Mouse (Mus musculus) hindlimb bud, embryonic 11.5 days (tissue): ENCODE data around the gene Pum1.
A peak's percentile ranks its signal among the peaks of the same experiment; 100 is the strongest.

Source experiments
- DNase-seq: peaks from one replicate; pipeline ENCODE4 v3.0.0-alpha.2; 2012; ENCODE audit warnings: low read depth, low spot score; ENCODE audit errors: extremely low spot score

Gene Pum1

DNA sequence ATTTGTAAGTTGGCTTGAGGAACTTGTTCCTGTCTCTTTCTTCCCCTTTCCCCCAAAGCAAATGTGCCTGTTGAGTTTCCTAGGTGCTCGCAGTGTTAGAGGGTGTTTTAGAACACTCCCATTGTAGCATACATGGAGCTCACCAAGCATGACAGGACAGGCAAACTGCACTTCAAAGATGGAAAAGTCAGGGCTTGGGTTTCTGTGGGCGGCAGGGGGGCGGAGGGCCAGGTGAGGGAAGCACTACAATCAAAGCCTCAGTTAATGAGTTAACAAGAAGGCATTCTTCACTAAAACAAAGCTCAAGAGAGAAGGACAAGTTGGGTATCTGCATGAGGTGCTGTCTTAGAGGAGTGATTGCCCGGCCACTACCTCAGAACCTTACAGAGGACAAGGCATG is 56.2 kb downstream of the Pum1 start:
- no peak for DNase-seq

DNA sequence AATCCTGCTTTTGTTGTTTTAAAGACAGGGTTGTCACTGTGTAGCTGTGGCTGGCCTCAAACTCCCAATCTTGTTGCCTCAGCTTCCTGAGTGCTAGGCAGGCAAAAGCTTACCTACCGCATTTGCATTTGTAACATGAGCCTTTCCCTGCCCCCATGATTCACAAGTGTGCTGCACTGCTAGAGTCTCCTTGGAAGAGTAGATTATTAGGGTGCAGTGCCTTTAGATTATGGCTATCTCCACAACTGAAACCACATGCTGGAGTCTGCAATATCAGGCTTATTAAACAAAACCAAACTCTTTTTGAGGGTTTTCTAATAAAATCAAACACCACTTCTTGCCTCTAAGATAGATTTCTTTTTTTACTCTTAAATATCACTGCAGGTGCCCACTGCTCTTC is 59.5 kb downstream of the Pum1 start:
- no peak for DNase-seq

DNA sequence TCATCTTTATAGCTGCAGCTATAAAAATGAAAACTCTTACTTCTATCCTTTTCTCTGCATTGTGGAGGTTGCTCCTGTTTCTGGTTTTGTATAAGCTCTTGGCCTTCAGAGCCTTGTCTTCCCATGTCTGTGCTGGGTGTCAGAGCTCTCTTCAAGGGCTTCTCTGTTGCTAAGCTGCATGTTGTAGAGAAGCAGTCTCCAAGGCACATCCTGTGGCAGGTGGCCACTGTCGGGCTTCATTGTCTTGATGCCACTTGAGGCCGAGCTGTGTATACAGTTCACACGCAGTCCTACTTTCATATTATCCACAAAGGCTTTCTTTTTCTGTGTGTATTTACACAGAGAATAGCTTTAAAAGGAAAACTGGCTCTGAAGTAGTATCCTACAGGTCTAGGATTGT is 63.0 kb downstream of the Pum1 start:
- DNase-seq, result no peak

DNA sequence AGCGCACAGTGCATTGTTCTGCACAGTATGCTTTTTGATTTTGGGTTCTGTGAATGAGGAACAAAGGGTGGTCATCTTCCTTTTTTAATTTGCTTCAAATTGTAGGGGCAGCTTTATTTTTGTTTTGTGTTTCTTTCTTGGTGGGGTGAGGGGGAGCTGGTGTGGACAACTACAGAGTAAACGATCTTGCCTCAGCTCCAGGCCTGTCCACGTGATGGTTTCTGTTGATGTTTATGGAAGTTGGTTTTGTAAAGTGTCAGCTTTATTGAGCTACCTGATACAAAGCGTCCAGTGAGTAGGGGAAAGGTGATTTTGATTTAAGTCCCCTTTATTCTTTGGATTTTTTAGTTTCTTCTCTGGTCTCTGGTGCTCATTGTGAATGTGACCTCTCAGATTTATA is 72.8 kb downstream of the Pum1 start:
- DNase-seq, result no peak

DNA sequence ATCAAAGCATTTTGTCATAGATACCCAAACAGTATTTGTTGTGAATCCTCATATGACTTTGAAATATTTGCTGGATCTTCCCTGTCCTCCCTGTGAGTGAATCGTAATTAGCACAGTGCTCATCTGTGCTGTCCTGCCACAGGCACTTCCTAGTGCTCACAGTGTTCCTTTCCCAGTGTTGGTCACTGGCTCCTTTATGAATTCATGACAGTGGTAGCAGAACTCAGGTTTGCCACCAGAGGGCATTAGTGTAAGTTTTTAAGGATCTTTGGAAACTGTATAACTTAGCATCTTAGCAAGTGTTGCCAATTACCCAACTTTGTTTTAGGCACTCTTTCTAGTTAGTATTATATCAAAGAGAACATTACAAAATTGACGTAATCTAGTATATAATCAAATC is 75.4 kb downstream of the Pum1 start:
- peak; percentile 16 for DNase-seq

DNA sequence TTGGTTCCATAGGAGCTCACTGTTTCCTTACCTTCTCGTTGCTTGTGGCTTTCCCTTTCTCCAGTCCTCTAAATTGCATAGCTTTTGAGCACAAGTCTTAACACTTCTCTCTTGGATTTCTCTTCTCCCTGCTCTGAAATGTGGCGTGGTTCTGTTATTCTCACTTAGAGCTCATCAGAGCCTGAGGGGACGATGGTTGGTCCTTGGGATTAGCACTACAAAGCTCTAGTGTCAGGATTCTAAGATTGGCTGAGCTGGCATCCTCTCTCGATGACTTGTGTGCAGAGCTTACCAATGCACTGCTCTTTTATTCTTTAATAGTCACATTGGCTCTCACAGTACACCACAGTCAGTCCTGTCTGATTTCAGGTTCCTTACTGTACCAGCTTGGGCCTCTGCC is 80.9 kb downstream of the Pum1 start:
- no peak for DNase-seq

DNA sequence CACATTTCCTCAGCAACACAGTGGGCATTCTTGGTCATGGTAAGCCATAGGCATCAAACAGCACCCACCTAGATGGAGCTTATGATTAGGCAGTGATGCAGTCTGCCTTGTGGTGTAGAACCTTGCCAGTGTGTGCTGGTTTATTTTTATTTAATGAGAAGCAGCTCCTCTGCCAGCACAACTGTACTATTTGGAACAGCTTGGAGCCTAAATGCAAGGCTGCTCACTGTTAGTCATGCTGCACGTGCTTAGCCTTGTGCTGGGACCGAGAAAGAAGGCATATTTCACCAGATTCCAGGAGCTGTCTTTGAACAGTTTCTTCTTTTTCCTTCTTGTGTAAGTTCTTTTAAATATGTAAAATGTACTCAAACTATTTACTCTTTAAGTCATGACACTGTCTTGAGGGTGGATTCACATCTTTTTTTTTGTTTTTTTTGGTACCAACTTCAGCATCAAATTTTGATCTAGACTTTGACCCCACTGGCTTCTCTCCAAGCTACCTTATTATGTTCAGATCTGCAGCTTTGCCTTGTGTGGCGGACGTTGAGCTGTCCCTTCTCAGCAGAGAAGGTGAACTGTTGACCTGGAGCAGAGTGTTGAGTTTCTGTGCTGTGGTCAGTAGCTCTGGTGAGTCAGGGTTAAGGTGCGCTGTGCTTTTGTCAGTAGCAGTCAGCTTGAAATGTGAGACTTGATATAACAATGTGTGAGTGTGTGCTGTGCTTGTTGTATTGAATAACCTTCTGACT is 82.6 kb downstream of the Pum1 start:
- DNase-seq, result no peak

DNA sequence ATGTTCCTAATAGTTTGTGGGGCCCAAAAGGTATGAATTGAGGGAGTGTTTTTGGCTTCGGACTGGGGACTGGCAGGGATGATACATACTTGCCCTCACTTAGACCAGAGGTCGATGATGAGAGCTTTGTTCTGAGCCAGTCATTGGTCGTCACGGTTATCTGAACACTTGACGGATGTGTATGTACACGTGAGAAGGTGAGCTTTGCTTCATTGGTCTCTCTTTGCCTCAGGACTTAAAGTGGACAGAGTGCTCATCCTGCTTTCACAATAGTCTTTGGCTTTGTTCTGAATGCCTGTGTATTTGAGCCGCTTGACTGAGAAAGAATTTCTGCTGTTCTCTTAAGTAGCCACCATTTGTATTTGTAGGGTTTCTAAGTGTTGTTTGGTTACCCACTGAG is 86.4 kb downstream of the Pum1 start:
- DNase-seq, result no peak

DNA sequence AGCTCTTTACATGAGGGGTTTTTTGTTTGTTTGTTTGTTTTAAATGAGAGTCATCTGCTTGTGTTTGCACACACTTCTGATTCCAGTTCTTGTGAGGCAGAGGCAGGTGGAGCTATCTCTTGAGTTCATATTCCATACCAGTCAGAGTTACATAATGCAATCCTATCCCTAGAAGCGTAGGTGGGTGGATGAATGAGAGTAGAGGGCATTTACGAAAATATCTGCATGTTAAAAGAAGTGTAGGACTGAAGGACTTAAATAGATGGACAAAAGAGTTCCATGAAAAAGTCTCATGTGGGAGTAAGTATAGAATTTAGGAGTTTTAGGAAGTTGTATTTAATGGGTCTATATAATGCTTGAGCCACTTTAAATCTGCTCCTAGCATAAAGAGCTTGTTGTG is 88.8 kb downstream of the Pum1 start:
- no peak for DNase-seq

DNA sequence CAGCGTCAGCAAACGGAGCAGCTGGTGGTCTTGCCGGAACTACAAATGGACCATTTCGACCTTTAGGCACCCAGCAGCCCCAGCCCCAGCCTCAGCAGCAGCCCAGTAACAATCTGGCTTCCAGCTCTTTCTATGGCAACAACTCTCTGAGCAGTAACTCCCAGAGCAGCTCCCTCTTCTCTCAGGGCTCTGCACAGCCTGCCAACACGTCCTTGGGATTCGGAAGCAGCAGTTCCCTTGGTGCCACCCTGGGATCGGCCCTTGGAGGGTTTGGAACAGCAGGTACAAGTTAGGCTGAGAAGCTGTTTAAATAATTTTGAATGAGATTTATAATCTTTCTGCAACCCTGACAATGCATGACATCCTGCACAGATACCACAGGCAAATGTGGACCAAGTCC is 89.5 kb downstream of the Pum1 start:
- DNase-seq, result no peak

DNA sequence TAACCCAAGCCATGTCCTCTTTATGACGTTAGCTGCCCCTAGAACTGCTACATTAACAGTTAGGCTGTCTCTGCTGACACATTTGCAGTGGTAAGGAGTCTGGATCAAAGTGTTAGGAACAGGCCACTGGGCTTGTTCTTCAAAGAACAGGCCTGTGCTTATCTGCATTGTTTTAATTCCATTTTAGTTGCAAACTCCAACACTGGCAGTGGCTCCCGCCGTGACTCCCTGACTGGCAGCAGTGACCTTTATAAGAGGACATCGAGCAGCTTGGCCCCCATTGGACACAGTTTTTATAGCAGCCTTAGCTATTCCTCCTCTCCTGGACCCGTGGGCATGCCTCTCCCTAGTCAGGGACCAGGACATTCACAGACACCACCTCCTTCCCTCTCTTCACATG is 90.6 kb downstream of the Pum1 start:
- no peak for DNase-seq

DNA sequence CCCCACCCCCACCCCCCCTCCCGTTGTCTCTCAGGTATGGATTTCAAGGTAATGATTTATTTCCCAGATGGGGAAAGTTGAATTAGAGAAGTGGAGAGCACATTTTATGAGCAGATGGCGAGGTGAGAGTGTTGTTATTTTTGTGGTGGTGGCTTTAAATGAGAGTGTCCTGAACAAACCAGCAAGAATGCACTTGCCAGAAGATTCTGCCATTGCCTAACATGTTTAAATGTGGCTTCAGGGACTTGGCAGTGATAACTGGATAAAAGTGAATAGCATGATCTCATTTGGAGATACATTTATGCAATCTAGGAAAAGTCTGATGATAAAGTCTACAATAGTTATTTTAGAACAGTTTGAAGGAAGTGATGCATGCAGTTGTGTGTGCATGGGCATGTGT is 91.7 kb downstream of the Pum1 start:
- DNase-seq, result no peak

DNA sequence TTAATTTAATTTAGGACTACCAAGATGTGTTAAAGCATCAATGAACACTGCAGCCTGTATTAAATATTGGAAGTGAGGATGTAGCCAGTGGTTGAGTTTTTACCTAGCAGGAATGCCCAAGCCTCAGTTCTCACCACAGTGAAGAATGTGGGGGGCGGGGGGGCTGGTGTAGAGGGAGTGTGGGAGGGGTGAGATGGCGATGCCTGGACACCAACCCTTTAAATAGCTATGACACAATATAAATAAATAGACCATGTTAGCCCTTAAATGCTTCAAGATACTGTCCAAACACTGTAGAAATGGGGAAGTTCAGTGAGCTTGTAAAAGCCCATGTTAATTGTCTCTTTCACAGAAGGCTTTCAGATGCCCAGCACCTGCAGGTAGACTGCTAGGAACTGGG is 96.8 kb downstream of the Pum1 start:
- DNase-seq, result no peak

DNA sequence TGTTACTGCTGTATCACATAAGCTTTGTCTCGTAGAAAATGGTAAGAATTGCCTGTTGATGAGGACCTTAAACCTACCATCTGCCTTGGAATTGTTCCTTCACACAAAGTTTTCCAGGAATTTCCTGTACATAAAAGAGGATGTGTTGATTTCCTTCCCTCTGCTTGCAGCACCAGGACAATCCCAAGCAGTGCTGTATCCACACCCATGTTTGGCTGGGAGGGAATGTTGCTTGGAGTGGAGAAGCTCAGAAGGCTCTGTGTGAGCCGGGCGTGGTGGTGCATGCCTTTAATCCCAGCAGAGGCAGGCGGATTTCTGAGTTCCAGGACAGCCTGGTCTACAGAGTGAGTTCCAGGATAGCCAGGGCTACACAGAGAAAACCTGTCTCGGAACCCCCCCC is 98.7 kb downstream of the Pum1 start:
- no peak for DNase-seq

DNA sequence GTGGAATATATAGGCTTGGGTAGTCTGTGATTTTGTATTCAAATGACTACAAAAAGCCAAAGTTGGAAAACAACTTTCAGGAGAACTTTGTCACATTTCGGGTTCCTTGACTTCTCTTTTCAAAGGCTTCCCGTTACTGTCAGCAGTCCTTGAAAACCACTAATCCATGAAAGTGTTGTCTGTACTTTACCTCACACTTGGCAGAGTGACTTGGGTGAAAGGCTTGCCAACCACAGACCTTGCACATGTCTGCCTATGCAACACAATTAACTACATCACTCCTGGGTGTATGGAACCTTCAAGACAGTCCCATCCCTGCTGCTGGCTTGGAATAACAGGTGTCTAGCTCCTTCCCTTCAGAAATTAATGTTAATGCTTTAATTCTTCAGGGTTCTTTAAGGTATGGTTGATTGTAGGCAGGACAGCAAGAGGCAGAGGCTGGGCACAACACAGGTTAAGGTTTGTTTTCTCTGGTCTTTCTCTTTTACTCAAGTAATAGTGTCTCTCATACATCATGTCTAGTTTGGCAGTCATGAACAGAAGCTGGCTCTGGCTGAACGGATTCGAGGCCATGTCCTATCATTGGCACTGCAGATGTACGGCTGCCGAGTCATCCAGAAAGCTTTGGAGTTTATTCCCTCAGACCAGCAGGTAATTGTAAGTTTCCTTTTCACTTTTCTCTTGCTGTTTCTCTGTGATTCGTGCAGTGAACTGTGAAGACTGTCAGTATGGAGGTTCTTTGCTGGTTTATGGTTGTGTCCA is 102.5 kb downstream of the Pum1 start:
- no peak for DNase-seq

DNA sequence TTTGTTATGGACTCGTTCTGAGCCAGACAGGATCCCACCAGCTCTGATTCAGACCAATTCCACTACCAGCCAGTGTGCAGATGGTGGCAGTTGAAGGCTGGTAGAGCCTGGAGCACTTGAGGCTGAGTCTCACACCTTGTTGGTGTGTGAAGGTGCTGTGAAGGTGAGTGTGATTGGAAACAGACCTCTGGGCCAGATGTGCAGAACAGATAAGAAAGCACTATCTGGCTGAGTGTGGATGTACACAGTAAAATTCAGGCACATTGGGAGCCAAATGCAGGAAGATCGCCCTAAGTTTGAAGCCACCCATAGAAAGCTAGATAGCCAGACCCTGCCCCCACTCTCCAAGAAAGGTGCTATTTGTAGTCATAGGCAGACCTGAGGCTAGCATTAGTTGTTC is 103.3 kb downstream of the Pum1 start:
- DNase-seq, result no peak

DNA sequence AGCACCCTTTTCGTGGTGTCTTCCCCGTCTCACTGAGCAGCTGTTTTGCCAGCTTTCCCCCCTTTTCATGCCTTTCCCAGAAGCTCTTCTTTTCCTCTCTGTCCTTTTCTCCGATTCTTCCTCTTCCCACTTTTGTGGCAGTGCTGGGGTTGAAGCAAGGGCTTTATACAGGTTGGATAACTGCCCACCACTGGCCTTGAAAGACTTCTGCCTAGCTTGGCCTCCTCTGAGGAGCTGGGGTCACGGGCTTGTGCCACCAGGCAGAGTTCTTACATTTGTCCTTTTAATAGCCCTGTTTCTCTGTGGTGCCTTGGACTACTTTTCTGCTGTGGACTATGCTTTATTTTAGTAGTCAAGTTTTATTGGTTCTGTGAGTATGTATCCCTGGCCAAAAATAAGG is 103.8 kb downstream of the Pum1 start:
- no peak for DNase-seq

DNA sequence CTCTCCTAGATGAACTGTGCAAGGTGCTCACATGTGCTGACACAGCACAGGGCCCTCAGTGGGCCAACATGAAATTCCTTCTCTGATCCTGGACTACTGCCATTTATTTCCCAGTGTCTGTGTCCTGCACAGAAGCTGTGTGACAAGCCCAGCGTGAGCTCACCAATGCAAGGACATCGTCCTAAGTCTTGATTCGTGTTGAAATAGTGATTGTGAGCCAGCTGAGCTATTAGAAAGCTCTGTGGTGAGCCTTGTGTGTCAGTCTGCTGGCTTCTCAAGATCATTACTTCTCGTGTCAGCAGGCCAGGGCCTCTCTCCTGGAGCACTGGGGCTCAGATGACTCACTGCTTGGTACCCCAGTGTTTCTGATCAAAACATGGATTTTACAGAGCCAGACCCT is 110.8 kb downstream of the Pum1 start:
- no peak for DNase-seq

DNA sequence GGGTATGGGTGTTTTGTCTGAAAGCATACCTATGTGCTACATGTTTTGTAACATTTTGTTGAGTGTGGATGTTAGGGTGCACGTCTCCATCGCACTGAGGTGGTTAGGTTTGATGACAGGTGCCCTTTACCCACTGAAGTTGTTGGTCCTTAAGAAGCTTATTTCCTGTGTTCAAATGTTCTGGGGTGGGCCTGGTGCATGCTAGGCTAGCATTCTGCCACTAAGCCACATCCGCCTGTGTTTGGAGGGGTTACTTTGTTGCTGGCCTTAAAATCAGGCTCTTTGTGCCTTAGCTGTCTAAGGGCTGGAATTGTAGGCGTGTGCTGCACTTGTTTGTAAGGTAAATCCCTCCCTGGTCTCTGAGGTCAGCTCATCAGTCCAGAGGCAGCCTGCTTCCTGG is 111.7 kb downstream of the Pum1 start:
- DNase-seq, result no peak

DNA sequence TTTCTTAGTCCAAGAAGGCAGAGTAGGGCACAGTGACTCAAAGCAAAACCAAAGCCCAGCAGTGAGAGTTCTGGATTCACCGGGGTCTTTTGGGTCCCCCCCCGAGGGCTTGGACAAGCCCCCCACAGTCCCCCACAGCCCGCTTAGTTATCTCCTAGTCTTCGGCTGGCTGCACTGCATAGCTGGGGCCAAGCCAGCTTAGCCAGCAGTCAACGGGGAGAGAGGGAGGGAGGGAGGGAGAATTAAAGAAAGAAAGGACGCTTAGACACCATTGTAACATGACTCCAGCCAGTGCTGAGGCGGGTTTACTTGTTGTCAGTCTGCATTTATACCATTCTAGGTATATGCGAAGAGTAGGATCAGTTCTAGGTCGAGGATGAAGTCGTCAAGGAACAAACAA is 114.5 kb downstream of the Pum1 start:
- no peak for DNase-seq

DNA sequence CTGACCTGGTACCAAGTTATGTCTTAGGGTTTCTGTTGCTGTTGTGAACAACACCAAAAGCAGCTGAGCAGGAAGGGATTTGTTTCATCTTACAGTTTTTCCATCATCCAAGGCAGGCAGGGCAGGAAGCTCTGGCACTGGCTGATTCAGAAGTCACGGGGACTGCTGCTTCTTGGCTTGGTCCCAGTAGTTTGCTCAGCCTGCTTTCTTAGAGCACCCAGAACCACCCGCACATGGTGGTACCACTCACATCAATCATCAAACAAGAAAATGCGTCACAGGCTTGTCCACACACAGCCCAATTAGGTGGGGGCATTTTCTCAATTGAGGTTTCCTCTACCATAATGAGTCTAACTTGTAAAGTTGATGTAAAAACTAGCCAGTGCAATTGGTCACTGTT is 115.9 kb downstream of the Pum1 start:
- DNase-seq, result no peak

DNA sequence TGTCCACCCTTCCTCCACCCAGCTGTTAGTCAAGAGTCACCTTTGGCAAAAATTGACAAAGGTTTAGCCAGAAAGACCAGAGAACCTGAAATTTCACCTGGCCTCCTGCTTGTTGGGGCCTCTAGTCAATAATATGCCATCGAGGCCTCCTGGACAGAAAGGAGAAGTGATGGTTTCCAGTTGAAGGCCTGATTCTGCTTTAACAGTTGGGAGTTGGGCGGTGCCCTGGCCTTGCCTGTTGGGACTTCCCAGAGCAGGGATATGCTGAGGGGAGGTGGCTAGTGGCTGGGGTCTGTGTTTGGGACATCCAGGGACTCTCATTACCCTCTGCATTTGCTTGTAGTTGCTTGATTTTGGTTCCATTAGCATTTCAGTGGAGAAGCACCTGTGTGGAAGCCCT is 119.4 kb downstream of the Pum1 start:
- DNase-seq, result no peak

DNA sequence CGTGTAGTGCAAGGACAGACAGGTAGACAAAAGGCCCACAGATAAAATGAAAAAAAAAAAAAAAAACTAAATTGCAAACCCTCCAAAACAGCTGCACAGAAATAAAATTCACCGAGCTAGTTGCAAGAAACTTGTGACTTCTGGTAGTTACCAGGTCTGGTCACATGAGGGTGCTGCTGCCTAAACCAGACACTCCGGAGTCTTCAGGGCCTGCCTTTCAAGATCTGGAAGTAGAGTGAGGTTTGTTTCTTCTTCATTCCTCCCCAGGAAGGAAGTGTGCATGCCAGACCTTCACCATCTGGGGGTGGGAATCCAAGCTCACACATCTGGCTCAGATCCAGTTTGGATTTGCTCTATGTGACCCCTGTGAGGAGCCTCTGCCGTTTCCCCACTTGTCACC is 121.6 kb downstream of the Pum1 start:
- no peak for DNase-seq
